Mouse (Mus musculus): ENCODE measurements at regions not wholly inside any gene's neighbourhood (a gene's known extent, or its start where the extent isn't known, plus 50 kb on each side); places are given as distances from the start of the nearest gene placed in this dataset.
"Not testable (repeated sequence)": the region's sequence is repeated elsewhere in the genome, so short reads cannot be mapped to it uniquely, and the experiment has no call there.

GRCm38 (mm10) chr10:96188168-96188567, 51.8 kb downstream of the Gm5426 start:
- intact Hi-C loops (cut with DNase I) = no loop called here
- DNase-seq (ENCODE audit: low spot score in 2 of 2) = no peak

DNA sequence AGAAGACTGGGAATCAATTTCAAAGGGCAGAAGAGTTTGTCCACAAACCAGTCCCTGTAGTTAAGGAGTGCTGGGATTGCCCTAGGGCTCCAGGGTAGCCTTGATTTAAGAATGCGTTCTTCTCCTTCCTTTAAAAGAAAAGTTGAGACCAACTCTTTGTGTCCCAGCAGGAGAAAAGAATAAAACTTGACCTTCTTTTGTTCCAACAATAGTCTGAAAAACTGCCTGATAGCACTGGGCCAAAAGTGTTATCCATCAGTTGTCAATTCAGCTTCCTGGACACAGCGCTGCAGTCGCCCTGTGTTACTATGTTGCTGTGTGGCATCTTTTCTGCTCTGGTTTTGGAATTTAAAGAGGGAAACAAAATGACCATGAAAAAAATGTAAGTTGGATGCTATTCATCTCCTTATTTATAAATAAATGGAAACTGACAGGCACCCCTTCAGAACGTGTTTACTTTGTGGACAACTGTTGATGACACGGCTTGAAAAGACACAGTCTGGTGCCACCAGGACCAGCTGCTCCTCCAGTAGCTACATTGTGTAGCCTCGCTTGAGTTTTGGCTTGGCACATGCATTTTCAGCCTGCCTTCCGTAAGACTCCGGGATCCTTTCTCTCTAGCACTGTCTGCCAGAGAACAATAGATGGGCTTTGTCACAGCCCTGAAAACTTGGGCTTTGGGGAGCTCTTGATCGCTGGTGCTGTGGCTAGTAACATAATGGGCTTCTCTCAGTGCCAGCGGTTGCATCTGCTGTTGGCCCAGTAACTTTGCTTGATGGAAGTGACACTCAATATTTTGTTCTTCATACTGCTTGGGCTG, 54.0 kb downstream of the Gm5426 start:
- intact Hi-C loops (cut with DNase I) = no loop called here
- DNase-seq (ENCODE audit: low spot score in 2 of 2) = no peak

- DNase-seq (ENCODE audit: low spot score in 2 of 2) = no peak
- intact Hi-C loops (cut with DNase I) = no loop called here
These were observed 64.7 kb downstream of the Gm5426 start for GRCm38 (mm10) chr10:96200932-96201641.

- no peak for DNase-seq (ENCODE audit: low spot score in 2 of 2)
- intact Hi-C loops (cut with DNase I) = no loop called here
These were observed 65.5 kb downstream of the Gm5426 start for GRCm38 (mm10) chr10:96201891-96202290.

DNA sequence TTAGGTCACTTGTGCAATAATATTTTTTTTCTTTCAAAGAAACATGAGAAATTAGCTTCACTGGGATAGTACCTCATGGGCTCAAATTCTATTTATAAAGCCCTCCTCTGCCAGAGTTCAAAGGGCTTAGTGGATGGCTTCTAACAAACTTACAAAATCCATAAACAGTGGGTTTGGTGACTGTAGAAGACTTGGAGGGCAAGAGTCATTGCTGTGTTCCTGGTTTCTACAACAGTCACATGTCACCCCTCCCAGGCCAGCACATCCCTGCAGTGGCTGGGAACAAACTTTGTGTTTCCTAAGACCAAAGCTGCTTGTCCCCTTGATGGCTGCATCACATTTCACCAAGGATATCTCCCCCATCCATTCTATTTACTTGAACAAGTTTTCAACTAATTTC, 66.5 kb downstream of the Gm5426 start:
- no peak for DNase-seq (ENCODE audit: low spot score in 2 of 2)
- intact Hi-C loops (cut with DNase I) = no loop called here

GRCm38 (mm10) chr10:96204198-96204597, 67.8 kb downstream of the Gm5426 start:
- intact Hi-C loops (cut with DNase I) = no loop called here
- DNase-seq (ENCODE audit: low spot score in 2 of 2) = no peak

- no peak for DNase-seq (ENCODE audit: low spot score in 2 of 2)
- intact Hi-C loops (cut with DNase I) = no loop called here
These were observed 72.8 kb downstream of the Gm5426 start for GRCm38 (mm10) chr10:96209171-96209570.

- intact Hi-C loops (cut with DNase I) = loop anchor here (5.0 kb wide), 3 partner anchors 79 to 951 kb away; no protein-coding TSS in a partner anchor
- no peak for DNase-seq (ENCODE audit: low spot score in 2 of 2)
These were observed 74.8 kb downstream of the Gm5426 start for GRCm38 (mm10) chr10:96211189-96211588.

GRCm38 (mm10) chr10:96213876-96214275, 77.5 kb downstream of the Gm5426 start:
- DNase-seq (ENCODE audit: low spot score in 2 of 2) = peak; percentile 83 to 89
- intact Hi-C loops (cut with DNase I) = loop anchor here (1.0 to 5.0 kb wide), 6 partner anchors 82 to 1125 kb away; partner anchors contain the start of gene Btg1

- intact Hi-C loops (cut with DNase I) = loop anchor here (1.0 to 5.0 kb wide), 6 partner anchors 82 to 1125 kb away; partner anchors contain the start of gene Btg1
These were observed 77.9 kb downstream of the Gm5426 start for GRCm38 (mm10) chr10:96214285-96214684.

GRCm38 (mm10) chr10:96214946-96215345, 78.5 kb downstream of the Gm5426 start:
- intact Hi-C loops (cut with DNase I) = loop anchor here (1.0 to 5.0 kb wide), 6 partner anchors 83 to 1124 kb away; partner anchors contain the start of gene Btg1
- no peak for DNase-seq (ENCODE audit: low spot score in 2 of 2)

More at GRCm38 (mm10) chr10:96214285-96214684, 77.9 kb downstream of the Gm5426 start:
- no peak for DNase-seq (ENCODE audit: low spot score in 2 of 2)

DNA sequence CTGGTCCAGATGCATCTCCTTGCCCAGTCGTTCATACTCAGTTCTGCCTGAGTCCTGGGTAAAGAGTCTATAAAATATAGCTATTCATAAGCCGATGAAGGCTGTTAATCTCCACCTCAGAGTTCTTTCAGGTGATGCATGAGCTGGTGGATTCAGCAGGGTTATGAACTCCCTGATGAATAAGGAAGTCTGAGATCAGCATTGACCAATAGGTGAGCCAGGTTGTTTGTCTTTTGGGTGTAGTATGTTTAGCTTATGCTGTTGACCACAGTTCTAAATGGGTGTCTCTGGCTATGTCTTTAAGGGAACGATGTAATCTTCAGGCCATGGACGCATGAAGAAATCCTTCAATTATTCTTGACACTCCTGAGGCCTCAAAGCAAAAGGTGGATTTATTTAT, 84.3 kb downstream of the Gm5426 start:
- intact Hi-C loops (cut with DNase I) = no loop called here
- DNase-seq (ENCODE audit: low spot score in 2 of 2) = no peak

GRCm38 (mm10) chr10:96230391-96230790, 94.0 kb downstream of the Gm5426 start:
- intact Hi-C loops (cut with DNase I) = no loop called here
- DNase-seq (ENCODE audit: low spot score in 2 of 2) = no peak

DNA sequence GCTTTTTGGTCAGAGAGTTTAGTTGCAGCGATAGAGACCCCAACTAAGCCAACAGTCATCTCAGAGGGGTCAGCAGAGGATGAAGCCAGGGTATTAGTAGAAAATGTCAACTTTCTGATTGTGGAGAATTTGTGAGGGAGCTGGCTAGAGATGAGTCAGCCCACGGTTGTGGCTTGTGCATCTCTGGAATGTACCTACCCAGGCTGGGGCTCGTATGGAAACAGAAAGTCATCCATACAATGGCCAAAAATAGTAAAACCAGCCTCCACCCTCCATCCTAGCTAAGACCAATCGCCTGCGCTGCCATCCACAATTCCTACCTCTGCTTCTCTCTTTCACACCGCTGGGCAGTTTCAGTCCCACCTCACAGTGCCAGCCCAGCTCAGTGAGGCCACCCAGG, 94.9 kb downstream of the Gm5426 start:
- no peak for DNase-seq (ENCODE audit: low spot score in 2 of 2)
- intact Hi-C loops (cut with DNase I) = no loop called here

GRCm38 (mm10) chr10:96232889-96233288, 96.5 kb downstream of the Gm5426 start:
- intact Hi-C loops (cut with DNase I) = no loop called here
- no peak for DNase-seq (ENCODE audit: low spot score in 2 of 2)

- intact Hi-C loops (cut with DNase I) = no loop called here
- no peak for DNase-seq (ENCODE audit: low spot score in 2 of 2)
These were observed 98.4 kb downstream of the Gm5426 start for GRCm38 (mm10) chr10:96234564-96235412.

- intact Hi-C loops (cut with DNase I) = not testable (repeated sequence)
These were observed 99.6 kb downstream of the Gm5426 start for GRCm38 (mm10) chr10:96236031-96236430.

DNA sequence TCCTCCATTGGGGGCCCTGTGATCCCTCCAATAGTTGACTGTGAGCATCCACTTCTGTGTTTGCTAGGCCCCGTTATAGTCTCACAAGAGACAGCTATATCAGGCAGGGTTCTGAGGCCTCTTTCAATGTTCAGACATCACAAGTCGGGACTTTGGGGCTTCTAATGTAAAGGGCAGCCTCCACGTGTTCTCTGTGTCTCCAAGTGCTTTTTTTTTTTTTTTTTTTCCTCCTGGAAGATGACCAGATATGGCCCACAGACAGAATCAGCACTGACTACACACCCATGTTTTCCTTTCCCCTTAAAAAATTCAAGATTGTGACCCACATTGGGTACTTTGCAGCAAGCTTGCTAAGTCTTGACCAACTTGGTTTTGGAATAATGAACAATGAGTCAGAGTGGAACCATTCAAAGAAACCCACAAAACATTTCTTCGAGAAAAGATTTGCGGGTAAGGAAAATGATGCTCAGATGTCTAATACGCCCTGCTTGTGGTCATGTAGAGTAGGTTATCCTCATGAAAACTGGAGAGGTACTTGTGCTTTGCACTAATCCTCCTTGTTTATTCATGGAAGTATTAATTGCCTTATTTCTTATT, 100.5 kb downstream of the Gm5426 start:
- intact Hi-C loops (cut with DNase I) = no loop called here
- no peak for DNase-seq (ENCODE audit: low spot score in 2 of 2)

More at GRCm38 (mm10) chr10:96236031-96236430, 99.6 kb downstream of the Gm5426 start:
- not testable (repeated sequence) for DNase-seq (ENCODE audit: low spot score in 2 of 2)

DNA sequence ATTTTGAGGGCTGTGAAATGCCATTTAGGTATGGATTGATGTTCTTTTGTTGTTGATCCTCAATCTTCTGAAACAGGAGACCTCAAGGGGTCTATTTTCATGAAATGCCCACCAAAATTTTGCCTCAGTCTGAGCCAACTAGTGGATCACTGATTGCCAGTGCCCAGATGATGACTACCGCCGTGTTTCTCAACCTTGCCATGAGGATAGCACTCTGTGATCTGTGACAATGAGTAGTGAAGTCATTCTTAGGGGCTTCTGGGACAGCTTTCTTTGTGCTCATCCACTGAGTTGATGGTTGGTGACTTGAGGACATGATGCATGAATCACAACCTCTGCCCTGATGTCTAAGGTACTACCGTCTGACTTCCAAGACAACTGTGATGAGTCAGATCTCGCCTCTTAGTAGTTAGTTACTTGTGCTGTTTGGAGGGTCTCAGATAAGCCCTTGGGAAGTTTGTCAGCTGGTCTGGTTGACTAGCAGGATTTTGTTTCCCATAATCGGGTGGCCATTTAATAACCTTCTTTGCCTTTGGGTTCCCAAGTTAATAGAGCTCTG, 101.2 kb downstream of the Gm5426 start:
- no peak for DNase-seq (ENCODE audit: low spot score in 2 of 2)
- intact Hi-C loops (cut with DNase I) = no loop called here
